Mouse (Mus musculus) ES-CJ7 (cell line): Measurements from ENCODE around the gene Lrrc2.

Experiments used
- DNase-seq: peaks from one replicate; pipeline ENCODE4 v3.0.0; 2011; ENCODE audit warnings: low read depth, low spot score

The Lrrc2 gene

DNA sequence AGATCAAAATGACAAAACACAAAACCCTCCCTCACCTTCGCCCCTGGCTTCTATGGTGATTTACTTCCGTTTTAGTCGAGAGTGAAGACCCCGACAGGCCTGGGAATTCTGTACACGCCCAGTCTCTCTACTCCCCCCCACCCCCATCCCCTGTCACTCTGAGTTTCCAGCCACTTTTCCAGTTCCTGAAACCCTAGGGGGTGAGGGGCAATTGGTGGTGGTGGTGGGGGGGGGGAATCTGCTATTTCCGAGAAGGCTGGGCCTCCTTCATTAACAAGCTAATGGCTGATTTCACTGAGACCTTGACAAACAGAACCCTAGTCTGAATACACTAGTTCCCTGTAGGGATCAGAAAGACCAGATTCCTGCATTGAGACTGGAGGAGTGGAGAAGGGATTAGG is 4.1 kb upstream of the Lrrc2 start:
- DNase-seq, result peak; percentile 98

DNA sequence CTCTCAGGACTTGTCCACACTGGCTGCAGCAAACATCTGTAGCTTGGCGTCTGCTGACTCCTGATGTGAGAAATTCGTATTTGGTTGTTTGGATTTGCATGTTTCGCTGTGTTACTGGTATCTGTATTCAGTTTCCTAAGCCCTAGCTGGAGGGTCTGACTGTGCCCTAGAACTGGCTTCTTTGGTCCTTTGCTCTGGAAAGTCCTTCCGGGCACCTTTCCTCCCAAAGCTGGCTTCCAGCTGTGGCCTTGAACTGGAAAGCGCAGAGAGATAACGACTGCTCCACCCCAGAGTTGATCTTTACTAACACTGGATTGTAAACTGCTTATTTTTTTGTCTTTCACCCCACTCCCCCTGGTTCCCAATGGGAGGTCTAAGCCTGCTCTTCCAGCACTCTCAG is 3.4 kb upstream of the Lrrc2 start:
- peak; percentile 94 for DNase-seq

- peak; percentile 54 for DNase-seq
Observed at GRCm38 (mm10) chr9:110948813-110949310, 2.5 kb upstream of the Lrrc2 start.

- DNase-seq, result no peak
Observed at GRCm38 (mm10) chr9:110950109-110950508, 1.2 kb upstream of the Lrrc2 start.

- no peak for DNase-seq
Observed at GRCm38 (mm10) chr9:110951866-110952265, 521 bp downstream of the Lrrc2 start.

- peak; percentile 67 for DNase-seq
Observed at GRCm38 (mm10) chr9:110952398-110952797, 1.1 kb downstream of the Lrrc2 start.

DNA sequence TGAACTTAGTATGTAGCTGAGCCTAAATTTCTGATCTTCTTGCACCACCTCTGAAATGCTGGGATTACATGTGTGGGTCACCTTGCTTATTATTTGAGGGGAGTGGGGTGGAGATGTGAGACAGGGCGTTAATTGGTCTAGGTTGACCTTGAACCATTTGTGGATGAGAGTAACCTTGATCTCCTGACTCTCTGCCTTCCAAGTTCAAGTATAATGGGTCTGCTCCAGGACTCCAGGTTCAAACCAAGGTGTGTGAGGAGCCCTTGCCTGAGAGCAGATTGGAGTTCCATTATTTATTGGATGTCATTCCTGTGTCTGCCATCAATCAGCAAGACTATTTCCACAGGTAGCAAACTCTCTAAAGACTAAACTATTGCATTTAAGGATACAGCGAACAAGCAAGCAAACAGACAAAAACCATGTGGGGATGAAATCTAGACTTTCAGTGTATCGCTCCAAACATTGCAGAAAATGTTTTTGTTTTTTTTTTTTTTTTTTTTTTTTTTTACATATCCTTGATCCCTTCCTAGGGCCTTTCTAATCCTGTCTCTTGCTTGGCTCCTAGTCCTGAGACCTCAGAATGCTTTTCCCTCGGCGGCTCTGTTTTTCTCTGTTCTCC is 1.7 kb downstream of the Lrrc2 start:
- peak; percentile 85 for DNase-seq

DNA sequence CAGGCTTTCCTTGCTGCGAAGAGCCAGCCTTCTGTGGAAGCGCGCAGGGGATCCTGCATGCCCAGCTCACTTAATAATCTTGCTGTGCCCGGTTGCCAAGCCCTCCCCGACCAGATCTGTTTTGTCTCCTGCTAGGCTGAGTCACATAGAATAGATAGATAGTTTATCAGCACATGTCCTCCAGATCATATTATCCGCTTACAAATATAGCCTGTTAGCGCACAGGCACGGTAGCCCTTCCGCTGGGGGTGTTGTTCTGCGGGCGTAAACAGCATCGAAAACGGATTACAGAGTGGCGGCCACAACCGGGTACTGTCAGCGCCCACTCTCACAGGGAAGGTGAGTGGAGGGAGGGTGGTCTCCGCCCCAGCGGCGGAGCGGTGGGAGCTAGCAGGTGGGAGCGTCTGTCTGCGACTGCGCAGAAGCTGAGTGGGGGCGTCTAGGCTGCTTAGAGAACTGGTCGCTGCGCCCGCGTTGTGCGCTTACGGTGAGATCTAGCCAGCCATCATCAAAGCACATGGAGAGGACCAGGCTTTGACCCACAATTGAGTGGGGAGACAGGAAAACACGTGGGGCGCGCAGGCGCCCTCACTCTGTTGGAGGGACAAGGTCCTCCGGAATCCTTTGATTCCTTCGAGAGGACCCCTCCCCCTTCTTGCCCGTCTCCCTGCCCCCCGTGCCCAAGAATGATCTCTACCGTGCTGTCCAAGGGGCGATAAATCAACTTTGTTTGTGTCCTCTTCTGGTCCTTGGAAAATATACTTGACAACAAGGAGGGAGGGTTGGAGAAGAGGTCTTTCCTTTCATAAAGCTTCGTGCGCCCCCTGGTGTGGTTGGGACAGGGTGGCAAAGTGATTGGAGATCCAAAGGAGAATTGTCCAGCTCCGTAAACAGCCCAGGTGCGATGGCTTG is 2.5 kb downstream of the Lrrc2 start:
- peak; percentile 88 for DNase-seq

DNA sequence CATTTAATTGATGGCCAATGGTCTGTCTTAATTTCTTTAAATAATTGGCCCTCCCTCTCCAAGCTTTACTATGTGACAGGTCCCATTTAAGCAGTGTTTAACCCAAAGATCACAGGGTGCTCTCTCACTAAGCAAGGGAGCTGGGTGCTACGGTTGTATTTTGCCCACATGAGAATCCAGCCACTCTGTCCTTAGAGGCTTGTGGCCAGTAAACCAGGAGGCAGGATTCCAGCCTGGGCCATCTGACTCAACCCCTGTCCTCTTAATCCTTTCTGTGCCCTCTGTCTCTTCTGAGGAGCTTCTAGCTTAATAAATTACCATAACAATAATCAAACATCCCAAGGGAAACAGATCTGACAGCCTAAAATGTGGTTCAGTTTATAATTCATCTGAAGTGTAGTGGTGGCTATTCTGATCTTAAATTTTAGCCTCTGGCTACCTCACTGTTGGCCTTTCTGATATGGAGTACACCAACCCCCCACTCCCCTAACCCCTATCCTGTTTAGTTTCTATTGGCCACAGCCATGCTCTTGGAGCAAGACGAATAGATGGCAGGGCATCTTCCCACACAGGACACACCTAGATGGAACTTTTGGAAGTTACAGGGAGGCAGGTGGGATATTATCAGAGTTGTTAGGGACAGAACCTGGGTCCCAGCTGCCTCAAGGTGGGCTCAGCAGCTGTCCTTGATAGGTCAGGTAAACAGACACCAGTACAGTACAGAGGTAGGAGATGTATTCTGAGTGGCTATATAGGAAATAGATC is 3.5 kb downstream of the Lrrc2 start:
- DNase-seq, result no peak

DNA sequence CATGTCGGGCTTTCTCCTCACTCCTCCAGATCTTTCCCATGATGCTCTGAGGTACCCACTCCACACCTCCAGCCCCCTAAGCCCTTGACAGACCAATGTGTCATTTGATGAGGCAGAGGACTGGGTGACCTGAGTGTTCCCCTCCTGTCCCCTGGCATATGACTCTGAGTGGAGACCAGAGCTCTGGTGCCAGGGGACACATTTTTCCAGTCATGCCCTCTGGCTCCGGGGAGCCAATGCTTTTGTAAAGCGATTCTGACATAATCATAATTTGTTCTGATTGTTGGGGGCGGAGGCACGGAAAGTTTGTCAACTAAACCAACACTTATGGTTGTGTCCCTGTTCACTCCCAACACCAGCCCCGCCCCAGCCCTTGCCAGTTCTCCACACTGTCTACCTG is 4.6 kb downstream of the Lrrc2 start:
- DNase-seq, result no peak

- DNase-seq, result no peak
Observed at GRCm38 (mm10) chr9:110959669-110960068, 8.3 kb downstream of the Lrrc2 start.

- peak; percentile 90 for DNase-seq
Observed at GRCm38 (mm10) chr9:110960230-110961149, 9.1 kb downstream of the Lrrc2 start.

- DNase-seq, result no peak
Observed at GRCm38 (mm10) chr9:110961386-110961785, 10.0 kb downstream of the Lrrc2 start.

GRCm38 (mm10) chr9:110963566-110964115 is 12.3 kb downstream of the Lrrc2 start:
- no peak for DNase-seq

DNA sequence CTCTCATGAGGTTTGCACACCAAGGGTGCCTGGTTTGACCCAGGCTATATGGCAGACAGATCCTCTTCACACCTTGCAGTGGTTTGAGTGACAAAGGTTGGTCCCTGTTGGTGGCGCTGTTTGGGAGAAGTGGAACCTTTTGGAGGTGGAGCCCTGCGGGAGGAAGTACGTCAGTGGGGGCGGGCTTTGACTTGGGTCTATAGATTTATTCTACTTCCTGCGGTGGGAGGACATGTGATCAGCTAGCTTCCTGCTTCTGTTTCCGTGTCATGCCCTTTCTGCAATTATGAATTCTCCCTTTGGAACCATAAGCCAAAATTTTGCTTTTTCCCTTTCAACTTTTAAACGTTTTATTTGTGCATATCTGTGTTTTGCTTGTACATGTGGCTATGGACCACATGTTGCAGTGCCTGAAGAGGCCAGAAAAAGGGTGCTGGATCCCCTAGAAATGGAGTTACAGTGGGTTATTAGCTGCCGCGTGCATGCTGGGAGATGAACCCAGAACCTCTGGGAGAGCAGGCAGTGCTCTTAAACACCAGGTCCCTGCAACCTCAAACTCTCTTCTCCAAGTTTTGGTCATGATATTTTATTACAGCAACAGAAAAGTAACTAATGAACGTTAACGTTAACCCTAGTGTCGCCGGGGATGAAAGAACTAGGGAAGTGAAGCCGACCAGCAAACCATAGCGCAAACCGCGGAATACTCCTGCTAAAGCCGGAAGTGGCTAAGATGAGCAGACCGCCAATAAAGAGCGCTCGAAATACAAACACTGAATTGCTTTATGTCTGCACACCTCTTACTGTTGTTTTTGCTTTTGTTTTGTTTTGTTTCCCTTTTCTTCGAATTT is 13.9 kb downstream of the Lrrc2 start:
- DNase-seq, result peak; percentile 89

DNA sequence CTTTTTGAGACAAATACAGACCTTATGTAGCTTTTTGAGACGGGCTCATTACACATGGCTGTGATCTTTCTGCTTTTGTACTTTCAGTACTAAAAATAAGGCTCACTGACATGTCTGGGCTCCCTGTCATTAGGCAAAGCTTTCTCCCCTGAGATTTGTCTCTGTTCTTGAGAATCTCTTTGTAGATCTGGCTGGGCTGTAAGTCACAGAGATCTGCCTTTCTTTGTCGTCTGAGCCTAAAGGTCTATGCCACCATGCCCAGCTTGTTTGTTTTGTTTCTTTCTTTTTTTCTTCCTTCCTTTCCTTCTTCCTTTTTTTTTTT is 14.5 kb downstream of the Lrrc2 start:
- DNase-seq, result no peak

- DNase-seq, result peak; percentile 71
Observed at GRCm38 (mm10) chr9:110979411-110979810, 28.1 kb downstream of the Lrrc2 start.

DNA sequence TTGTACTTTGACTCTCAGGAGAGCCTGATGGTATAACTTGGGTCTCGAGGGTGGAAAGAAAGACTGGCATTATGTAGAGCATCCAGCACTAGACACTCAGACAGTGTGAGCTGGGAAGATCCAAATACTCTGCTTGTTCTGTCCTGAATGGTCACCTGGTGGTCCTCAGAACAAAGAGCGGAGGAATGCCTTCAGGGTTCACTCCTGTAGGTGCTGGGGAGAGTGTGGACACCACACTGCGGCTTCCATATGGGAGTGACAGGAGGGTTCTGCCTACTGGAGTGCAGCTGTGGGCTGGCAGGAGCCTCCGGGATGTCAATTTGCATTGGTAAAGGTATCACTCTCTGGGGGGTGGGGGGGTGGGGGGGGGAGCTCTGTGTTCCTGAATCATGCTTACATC is 31.0 kb downstream of the Lrrc2 start:
- no peak for DNase-seq

- peak; percentile 41 for DNase-seq
Observed at GRCm38 (mm10) chr9:110984096-110984495, 32.8 kb downstream of the Lrrc2 start.

GRCm38 (mm10) chr9:110985541-110985940 is 34.2 kb downstream of the Lrrc2 start:
- DNase-seq, result no peak
